Mouse (Mus musculus) hindbrain, postnatal 0 days (tissue): ENCODE data around the gene Hnrnpm. TPM values are rescaled to one million over a fixed set of nuclear protein-coding genes. Genes with fewer than 3 reads are reported as not detected.

Experiments
- ATAC-seq: fragments of 200-750 bp; cut with Nextera tagmentation; 2 replicates; pipeline ENCODE4 v1.8.0; 2017; ENCODE audit warnings: mild to moderate bottlenecking, moderate TSS enrichment, moderate library complexity
- DNase-seq: peaks from one replicate; pipeline ENCODE4 v3.0.0-alpha.2; 2015; ENCODE audit warnings: low spot score
- H3K27ac ChIP-seq: fragments of 300-500 bp; sonication (generic); 2 replicates; pipeline ENCODE4 v1.5.1; 2014; ENCODE audit warnings: mild to moderate bottlenecking
- H3K27me3 ChIP-seq: fragments of 300-500 bp; sonication (generic); 2 replicates; pipeline ENCODE4 v1.6.1; 2014; ENCODE audit warnings: low read length, mixed read lengths; ENCODE audit not compliant: insufficient read depth
- H3K36me3 ChIP-seq: fragments of 300-500 bp; sonication (generic); 2 replicates; pipeline ENCODE4 v1.6.1; 2014; ENCODE audit warnings: low read length, mixed read lengths; ENCODE audit not compliant: insufficient read depth
- H3K4me1 ChIP-seq: fragments of 300-500 bp; sonication (generic); 2 replicates; pipeline ENCODE4 v1.6.1; 2014; ENCODE audit warnings: antibody characterized with exemption, low read length, mixed read lengths; ENCODE audit not compliant: insufficient read depth
- H3K4me2 ChIP-seq: fragments of 300-500 bp; sonication (generic); 2 replicates; pipeline ENCODE4 v1.6.1; 2014; ENCODE audit warnings: low read depth, mild to moderate bottlenecking, low read length, moderate library complexity, mixed read lengths
- H3K4me3 ChIP-seq: fragments of 300-500 bp; sonication (generic); 2 replicates; pipeline ENCODE4 v1.5.1; 2014; ENCODE audit warnings: low read length
- H3K9ac ChIP-seq: fragments of 300-500 bp; sonication (generic); replicated peaks from 2 replicates; pipeline ENCODE4 v1.6.1; 2014; ENCODE audit warnings: mild to moderate bottlenecking, low read length, moderate library complexity, mixed read lengths
- H3K9me3 ChIP-seq: fragments of 300-500 bp; sonication (generic); 2 replicates; pipeline ENCODE4 v1.6.1; 2016; ENCODE audit warnings: low read length, mixed read lengths
- CTCF ChIP-seq: IDR thresholded peaks from 2 replicates; pipeline ENCODE4 v1.5.1; 2016; ENCODE audit warnings: antibody characterized with exemption, control low read depth, low read depth
- WGBS: fragments of 180-500 bp; shearing (Covaris S2); extraction: QIAGEN DNeasy Blood & Tissue Kit; methylation state at CpG from one replicate; pipeline ENCODE4 v1.1.7; 2014; 5-methylcytosine and 5-hydroxymethylcytosine counted together
- polyA plus RNA-seq: library from polyadenylated mRNA; unstranded; fragments of >200 nt; fragmentation: Nextera tagmentation; extraction: Ambion mirVana; gene quantifications from 2 replicates; pipeline ENCODE4 v1.2.1, GENCODE M21; 2015
- total RNA-seq: library from RNA; depleted of rRNA; stranded (reverse); fragments of >200 nt; gene quantifications from 2 replicates; pipeline ENCODE4 v1.2.3, GENCODE M21; 2014

The Hnrnpm gene
- total and polyA plus RNA-seq, 2 experiments from 2014 or later: 49.2 to 124 TPM

DNA sequence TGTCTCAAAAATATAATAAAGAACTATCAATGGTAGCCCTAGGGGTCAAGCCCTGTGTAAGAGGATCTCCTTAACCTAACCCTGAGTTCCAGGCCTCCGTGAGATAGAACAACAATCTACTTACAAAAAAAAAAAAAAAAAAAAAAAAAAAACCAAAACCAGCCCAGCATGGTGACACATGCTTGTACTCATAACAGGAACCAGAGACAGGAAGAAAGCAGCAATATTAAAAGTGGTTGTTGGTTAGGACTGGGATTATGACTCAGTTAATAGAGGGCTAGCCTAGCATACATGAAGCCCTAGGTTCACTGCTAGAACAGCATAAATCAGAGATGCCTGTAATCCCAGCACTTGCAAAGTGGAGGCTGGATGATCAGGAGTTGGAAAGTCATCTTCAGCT lies 15.5 kb upstream of the Hnrnpm start:
- DNase-seq (no peak), ATAC-seq (no peak)
- TF ChIP-seq CTCF: no peak
- H3K36me3 ChIP-seq: peaks cover 18% of the 10 kb centered on the region; the same call in 1 of the 2 replicates
- H3K27ac ChIP-seq: no peak overlapping the region
- WGBS: 55% methylated on average over 1 of the region's 1 CpGs
- no peak overlapping the region for H3K4me2 ChIP-seq
- no peak overlapping the region for H3K4me3 ChIP-seq
- no peak overlapping the region for H3K9ac ChIP-seq
- no peaks in the 10 kb centered on the region for H3K9me3 ChIP-seq
- no peaks in the 10 kb centered on the region for H3K4me1 ChIP-seq
- H3K27me3 ChIP-seq: no peaks in the 10 kb centered on the region

DNA sequence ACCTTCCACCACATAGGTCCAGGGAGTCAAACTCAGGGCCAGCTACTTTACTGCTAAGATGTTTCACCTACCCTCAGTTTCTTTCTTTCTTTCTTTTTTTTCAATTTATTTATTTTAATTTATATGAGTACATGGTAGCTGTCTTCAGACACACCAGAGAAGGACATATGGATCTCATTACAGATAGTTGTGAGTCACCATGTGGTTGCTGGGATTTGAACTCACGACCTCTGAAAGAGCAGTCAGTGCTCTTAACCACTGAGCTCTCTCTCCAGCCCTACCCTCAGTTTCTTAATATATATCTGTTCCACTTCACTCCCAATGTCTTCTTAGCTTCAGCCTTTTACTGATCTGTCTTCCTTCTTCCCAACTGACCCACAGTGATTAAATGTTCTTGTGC lies 8.8 kb upstream of the Hnrnpm start:
- Histone ChIP-seq H3K36me3 (peaks cover 29% of the 10 kb centered on the region; the same call in 1 of the 2 replicates), H3K9ac (no peak overlapping the region), H3K4me2 (no peak overlapping the region), H3K9me3 (no peaks in the 10 kb centered on the region), H3K27ac (no peak overlapping the region), H3K4me1 (no peaks in the 10 kb centered on the region), H3K4me3 (no peak overlapping the region), H3K27me3 (no peaks in the 10 kb centered on the region)
- no peak for ATAC-seq
- no peak for DNase-seq
- WGBS: 93% methylated on average over 1 of the region's 1 CpGs
- TF ChIP-seq CTCF: no peak

DNA sequence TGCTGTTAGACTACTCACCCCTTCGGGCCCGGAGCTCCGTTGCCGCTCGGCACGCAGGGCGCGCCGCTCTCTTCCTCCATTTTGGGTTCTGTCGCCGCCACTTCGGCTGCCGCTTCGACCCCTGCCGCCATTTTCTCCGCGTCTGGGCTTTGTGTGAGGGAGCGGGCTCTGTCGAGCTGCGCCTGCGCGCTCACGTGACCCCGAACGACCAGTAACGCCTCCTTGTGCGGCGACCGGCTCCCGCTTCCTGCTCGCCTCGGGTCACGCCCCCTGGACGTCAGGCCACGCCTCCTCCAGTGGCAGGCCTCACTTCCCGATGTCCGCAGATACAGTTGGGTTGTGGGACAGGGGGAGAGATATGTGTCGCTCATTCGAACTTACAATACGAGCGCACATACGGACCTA lies 1.4 kb downstream of the Hnrnpm start:
- H3K9me3 ChIP-seq: no peaks in the 10 kb centered on the region
- under 1% methylated on average over 42 of the region's 42 CpGs for WGBS
- H3K27ac ChIP-seq: peak overlapping the region; percentile 97
- H3K4me2 ChIP-seq: peak overlapping the region; percentile 97
- H3K36me3 ChIP-seq: no peaks in the 10 kb centered on the region
- TF ChIP-seq CTCF: peak; percentile 35; the same call in 1 of the 2 replicates
- peak; percentile 98 for ATAC-seq
- no peaks in the 10 kb centered on the region for H3K27me3 ChIP-seq
- H3K4me1 ChIP-seq: peaks cover 15% of the 10 kb centered on the region; the same call in 1 of the 2 replicates
- peak; percentile 98 for DNase-seq
- H3K4me3 ChIP-seq: peak overlapping the region; percentile 91
- peak overlapping the region; percentile 97 for H3K9ac ChIP-seq

DNA sequence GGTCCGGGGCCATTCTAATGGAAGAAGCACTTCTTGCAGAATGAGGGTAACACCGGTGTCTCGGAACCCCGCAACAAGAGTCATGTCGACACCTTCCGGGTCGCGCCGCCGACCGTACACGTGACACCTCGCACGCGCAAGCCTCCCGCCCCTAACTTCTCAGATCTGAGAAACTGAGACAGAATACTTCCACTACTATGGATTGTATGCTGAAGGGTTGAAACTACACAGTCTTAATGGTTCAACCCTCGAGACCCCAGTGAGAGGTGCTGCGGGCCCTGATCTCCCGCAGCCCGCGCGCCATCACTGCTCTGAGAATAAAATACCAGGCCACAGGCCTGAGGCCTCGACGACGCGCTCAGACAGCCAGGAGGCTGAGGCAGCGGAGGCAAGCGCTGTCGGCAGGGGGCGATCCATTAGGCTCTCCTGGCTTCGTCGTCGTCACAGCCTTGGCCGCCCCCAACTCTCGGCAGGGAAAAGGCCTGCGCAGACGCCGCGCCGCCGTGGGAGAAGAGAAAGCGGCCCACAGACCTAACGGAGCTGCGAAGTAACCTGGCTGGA lies 1.9 kb downstream of the Hnrnpm start:
- peak; percentile 68 for TF ChIP-seq CTCF
- WGBS: under 1% methylated on average over 39 of the region's 44 CpGs
- H3K27ac ChIP-seq: peak overlapping the region; percentile 97

DNA sequence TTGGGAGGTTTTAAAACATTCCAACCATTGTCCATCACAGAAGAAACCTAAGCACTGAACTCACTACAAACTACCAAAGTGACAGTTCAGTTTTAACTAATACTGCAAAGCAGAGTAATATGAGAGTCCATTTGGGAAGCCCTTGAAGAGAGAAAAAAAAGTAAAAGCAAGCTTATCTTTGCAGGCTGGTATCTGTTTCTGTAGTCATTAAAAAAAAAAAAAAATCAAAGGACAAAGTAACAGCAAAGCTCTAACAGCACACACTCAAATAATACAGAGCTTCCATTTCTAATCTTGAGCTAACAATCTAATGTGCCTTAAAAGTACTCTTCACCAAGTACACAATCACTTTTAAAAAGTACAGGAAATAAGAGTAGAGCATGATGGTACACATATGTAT lies 4.9 kb downstream of the Hnrnpm start:
- Histone ChIP-seq H3K9me3 (no peaks in the 10 kb centered on the region), H3K27me3 (no peaks in the 10 kb centered on the region), H3K27ac (no peak overlapping the region), H3K4me2 (no peak overlapping the region), H3K4me1 (peaks cover 15% of the 10 kb centered on the region; the same call in 1 of the 2 replicates), H3K9ac (no peak overlapping the region), H3K36me3 (0 out of 2 replicates have a peak, but pooled peaks cover 6% of the 10 kb centered on the region), H3K4me3 (no peak overlapping the region)
- DNase-seq: no peak
- no peak for ATAC-seq
- TF ChIP-seq CTCF: no peak

More for the DNA sequence above, 1.9 kb downstream of the Hnrnpm start:
- Histone ChIP-seq H3K36me3 (no peaks in the 10 kb centered on the region), H3K27me3 (no peaks in the 10 kb centered on the region), H3K9ac (peak overlapping the region; percentile 97), H3K4me2 (peak overlapping the region; percentile 97), H3K4me3 (peak overlapping the region; percentile 91), H3K4me1 (peaks cover 15% of the 10 kb centered on the region; the same call in 1 of the 2 replicates), H3K9me3 (no peaks in the 10 kb centered on the region)
- peak; percentile 82 for DNase-seq
- peak; percentile 87 for ATAC-seq

DNA sequence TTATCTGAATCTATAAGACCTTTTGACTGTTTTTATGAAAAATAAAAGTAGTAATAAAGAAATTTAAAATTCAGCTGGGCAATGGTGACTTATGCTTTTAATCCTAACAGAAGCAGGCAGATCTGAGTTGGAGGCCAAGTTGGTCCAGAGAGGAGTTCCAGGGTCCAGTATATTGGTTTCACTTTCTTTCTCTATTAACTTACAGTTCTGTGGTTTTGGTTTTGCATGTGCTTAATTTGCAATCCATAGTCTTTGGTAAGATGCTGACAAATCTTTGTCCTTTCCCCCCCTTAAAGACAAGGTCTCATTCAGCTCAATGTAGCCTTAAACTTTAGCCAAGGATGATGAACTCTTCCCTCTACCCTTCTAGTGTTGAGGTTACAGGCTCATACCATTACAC lies 7.9 kb downstream of the Hnrnpm start:
- H3K27me3 ChIP-seq: no peaks in the 10 kb centered on the region
- DNase-seq (no peak), ATAC-seq (no peak)
- H3K4me2 ChIP-seq: no peak overlapping the region
- H3K9me3 ChIP-seq: no peaks in the 10 kb centered on the region
- peaks cover 17% of the 10 kb centered on the region; the same call in 1 of the 2 replicates for H3K36me3 ChIP-seq
- TF ChIP-seq CTCF: no peak
- no peak overlapping the region for H3K9ac ChIP-seq
- H3K4me1 ChIP-seq: peaks cover 10% of the 10 kb centered on the region; the same call in 1 of the 2 replicates
- no peak overlapping the region for H3K4me3 ChIP-seq
- H3K27ac ChIP-seq: no peak overlapping the region

DNA sequence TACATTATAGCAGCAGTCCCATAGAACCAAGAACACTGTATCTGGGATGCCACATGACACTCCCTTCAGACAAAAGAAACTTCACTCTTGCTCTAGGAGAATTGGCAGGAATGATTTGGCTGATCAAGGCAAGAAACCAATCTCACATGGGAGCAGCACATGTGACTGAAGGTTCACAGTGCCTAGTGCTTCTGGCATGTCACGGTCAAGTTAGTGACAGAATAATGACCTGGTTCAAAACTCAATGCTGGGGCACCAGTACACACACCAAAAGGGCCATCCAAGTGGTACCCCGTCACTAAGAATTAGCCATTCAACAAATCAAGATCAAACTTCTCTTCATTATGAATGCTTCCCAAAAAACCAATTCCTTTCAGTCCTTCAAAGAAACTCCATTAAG lies 10.6 kb downstream of the Hnrnpm start:
- Histone ChIP-seq H3K9me3 (no peaks in the 10 kb centered on the region), H3K36me3 (peaks cover 17% of the 10 kb centered on the region; the same call in 1 of the 2 replicates), H3K4me3 (no peak overlapping the region), H3K4me1 (no peaks in the 10 kb centered on the region), H3K27me3 (no peaks in the 10 kb centered on the region), H3K9ac (no peak overlapping the region), H3K4me2 (no peak overlapping the region), H3K27ac (no peak overlapping the region)
- 89% methylated on average over 2 of the region's 2 CpGs for WGBS
- no peak for TF ChIP-seq CTCF
- ATAC-seq (no peak), DNase-seq (no peak)
